Mouse (Mus musculus) hindbrain, embryonic 11.5 days (tissue): ENCODE results near the gene Uggt1. TPM values are rescaled to one million over a fixed set of nuclear protein-coding genes. Genes with fewer than 3 reads are reported as not detected.

Experiments used
- ATAC-seq: fragments of 200-750 bp; cut with Nextera tagmentation; 2 replicates; pipeline ENCODE4 v1.8.0; 2017; ENCODE audit warnings: mild to moderate bottlenecking, moderate TSS enrichment, moderate library complexity; ENCODE audit not compliant: low FRiP score
- DNase-seq: peaks from one replicate; pipeline ENCODE4 v3.0.0-alpha.2; 2015; ENCODE audit warnings: low spot score
- H3K27ac ChIP-seq: fragments of 300-500 bp; sonication (generic); 2 replicates; pipeline ENCODE4 v1.5.1; 2014; ENCODE audit warnings: mild to moderate bottlenecking, low read depth, low read length
- H3K27me3 ChIP-seq: fragments of 300-500 bp; sonication (generic); 2 replicates; pipeline ENCODE4 v1.6.1; 2014; ENCODE audit warnings: mild to moderate bottlenecking, low read length, moderate library complexity, mixed read lengths; ENCODE audit not compliant: control insufficient read depth, insufficient read depth
- H3K36me3 ChIP-seq: fragments of 300-500 bp; sonication (generic); 2 replicates; pipeline ENCODE4 v1.6.1; 2014; ENCODE audit warnings: mild to moderate bottlenecking, low read length, moderate library complexity, mixed read lengths; ENCODE audit not compliant: control insufficient read depth, insufficient read depth
- H3K4me1 ChIP-seq: fragments of 300-500 bp; sonication (generic); replicated peaks from 2 replicates; pipeline ENCODE4 v1.6.1; 2014; ENCODE audit warnings: low read length, mixed read lengths; ENCODE audit not compliant: control insufficient read depth, insufficient read depth
- H3K4me2 ChIP-seq: fragments of 300-500 bp; sonication (generic); replicated peaks from 2 replicates; pipeline ENCODE4 v1.6.1; 2014; ENCODE audit warnings: mild to moderate bottlenecking, low read depth, low read length
- H3K4me3 ChIP-seq: fragments of 300-500 bp; sonication (generic); 2 replicates; pipeline ENCODE4 v1.5.1; 2014; ENCODE audit warnings: low read depth, low read length
- H3K9ac ChIP-seq: fragments of 300-500 bp; sonication (generic); 2 replicates; pipeline ENCODE4 v1.6.1; 2014; ENCODE audit warnings: low read depth, low read length
- H3K9me3 ChIP-seq: fragments of 300-500 bp; sonication (generic); 2 replicates; pipeline ENCODE4 v1.6.1; 2016; ENCODE audit warnings: low read length; ENCODE audit not compliant: control insufficient read depth
- whole genome bisulfite sequencing: fragments of 180-500 bp; shearing (Covaris S2); extraction: QIAGEN DNeasy Blood & Tissue Kit; methylation state at CpG from one replicate; pipeline ENCODE4 v1.1.7; 2014; 5-methylcytosine and 5-hydroxymethylcytosine counted together
- polyA plus RNA-seq: library from polyadenylated mRNA; unstranded; fragments of >200 nt; fragmentation: Nextera tagmentation; extraction: Ambion mirVana; gene quantifications from 2 replicates; pipeline ENCODE4 v1.2.1, GENCODE M21; 2014

Gene Uggt1
- polyA plus RNA-seq, 1 experiment from 2014 or later: 97.6 TPM

- Histone ChIP-seq H3K4me1 (no peaks in the 10 kb centered on the region), H3K36me3 (no peaks in the 10 kb centered on the region), H3K27ac (no peak overlapping the region), H3K4me2 (no peak overlapping the region), H3K27me3 (no peaks in the 10 kb centered on the region), H3K9ac (no peak overlapping the region), H3K9me3 (no peaks in the 10 kb centered on the region), H3K4me3 (no peak overlapping the region)
- ATAC-seq (peak; percentile 68; the same call in 1 of the 2 replicates), DNase-seq (peak; percentile 86)
- WGBS: 0% methylated on average over 3 of the region's 3 CpGs
These were observed 109.9 kb downstream of the Uggt1 start for GRCm38 (mm10) chr1:36134584-36134983.

- no peaks in the 10 kb centered on the region for H3K27me3 ChIP-seq
- ATAC-seq (no peak), DNase-seq (no peak)
- 81% methylated on average over 3 of the region's 3 CpGs for WGBS
- H3K9ac ChIP-seq: no peak overlapping the region
- no peak overlapping the region for H3K27ac ChIP-seq
- no peak overlapping the region for H3K4me2 ChIP-seq
- H3K4me1 ChIP-seq: no peaks in the 10 kb centered on the region
- no peak overlapping the region for H3K4me3 ChIP-seq
- H3K9me3 ChIP-seq: no peaks in the 10 kb centered on the region
- no peaks in the 10 kb centered on the region for H3K36me3 ChIP-seq
These were observed 110.9 kb downstream of the Uggt1 start for GRCm38 (mm10) chr1:36133647-36134046.

GRCm38 (mm10) chr1:36133041-36133440, 111.5 kb downstream of the Uggt1 start:
- Histone ChIP-seq H3K27me3 (no peaks in the 10 kb centered on the region), H3K9ac (no peak overlapping the region), H3K4me1 (no peaks in the 10 kb centered on the region), H3K27ac (no peak overlapping the region), H3K4me3 (no peak overlapping the region), H3K9me3 (no peaks in the 10 kb centered on the region), H3K4me2 (no peak overlapping the region), H3K36me3 (no peaks in the 10 kb centered on the region)
- DNase-seq (no peak), ATAC-seq (no peak)
- WGBS: 83% methylated on average over 8 of the region's 8 CpGs

- Histone ChIP-seq H3K27ac (no peak overlapping the region), H3K27me3 (no peaks in the 10 kb centered on the region), H3K4me3 (no peak overlapping the region), H3K4me2 (no peak overlapping the region), H3K4me1 (no peaks in the 10 kb centered on the region), H3K9ac (no peak overlapping the region), H3K9me3 (no peaks in the 10 kb centered on the region), H3K36me3 (no peaks in the 10 kb centered on the region)
- DNase-seq (no peak), ATAC-seq (no peak)
- 69% methylated on average over 4 of the region's 4 CpGs for WGBS
These were observed 112.3 kb downstream of the Uggt1 start for GRCm38 (mm10) chr1:36132211-36132610.

- no peaks in the 10 kb centered on the region for H3K9me3 ChIP-seq
- no peak overlapping the region for H3K4me2 ChIP-seq
- no peak overlapping the region for H3K9ac ChIP-seq
- no peaks in the 10 kb centered on the region for H3K36me3 ChIP-seq
- no peaks in the 10 kb centered on the region for H3K27me3 ChIP-seq
- H3K4me3 ChIP-seq: no peak overlapping the region
- DNase-seq (no peak), ATAC-seq (no peak)
- WGBS: 80% methylated on average over 8 of the region's 8 CpGs
- H3K27ac ChIP-seq: no peak overlapping the region
- H3K4me1 ChIP-seq: no peaks in the 10 kb centered on the region
These were observed 112.8 kb downstream of the Uggt1 start for GRCm38 (mm10) chr1:36131766-36132165.

- Histone ChIP-seq H3K4me3 (no peak overlapping the region), H3K36me3 (no peaks in the 10 kb centered on the region), H3K27me3 (no peaks in the 10 kb centered on the region), H3K9ac (no peak overlapping the region), H3K27ac (no peak overlapping the region), H3K4me2 (no peak overlapping the region), H3K4me1 (no peaks in the 10 kb centered on the region), H3K9me3 (no peaks in the 10 kb centered on the region)
- ATAC-seq: no peak
- DNase-seq: no peak
- WGBS: 49% methylated on average over 4 of the region's 4 CpGs
These were observed 113.4 kb downstream of the Uggt1 start for GRCm38 (mm10) chr1:36131154-36131553.

GRCm38 (mm10) chr1:36130307-36131035, 114.0 kb downstream of the Uggt1 start:
- H3K4me3 ChIP-seq: no peak overlapping the region
- no peak overlapping the region for H3K4me2 ChIP-seq
- WGBS: 94% methylated on average over 4 of the region's 4 CpGs
- DNase-seq (no peak), ATAC-seq (no peak)
- no peak overlapping the region for H3K9ac ChIP-seq
- H3K27me3 ChIP-seq: no peaks in the 10 kb centered on the region
- no peaks in the 10 kb centered on the region for H3K36me3 ChIP-seq
- no peak overlapping the region for H3K27ac ChIP-seq
- no peaks in the 10 kb centered on the region for H3K4me1 ChIP-seq
- H3K9me3 ChIP-seq: no peaks in the 10 kb centered on the region

- no peak for ATAC-seq
- Histone ChIP-seq H3K4me3 (no peak overlapping the region), H3K4me2 (no peak overlapping the region), H3K36me3 (no peaks in the 10 kb centered on the region), H3K27me3 (no peaks in the 10 kb centered on the region), H3K9me3 (no peaks in the 10 kb centered on the region), H3K4me1 (no peaks in the 10 kb centered on the region), H3K9ac (no peak overlapping the region), H3K27ac (no peak overlapping the region)
- no peak for DNase-seq
- 95% methylated on average over 8 of the region's 8 CpGs for WGBS
These were observed 114.6 kb downstream of the Uggt1 start for GRCm38 (mm10) chr1:36129881-36130280.

- Histone ChIP-seq H3K4me3 (no peak overlapping the region), H3K36me3 (no peaks in the 10 kb centered on the region), H3K9ac (no peak overlapping the region), H3K27me3 (no peaks in the 10 kb centered on the region), H3K4me2 (no peak overlapping the region), H3K27ac (no peak overlapping the region), H3K9me3 (no peaks in the 10 kb centered on the region), H3K4me1 (no peaks in the 10 kb centered on the region)
- DNase-seq (no peak), ATAC-seq (no peak)
- 78% methylated on average over 4 of the region's 4 CpGs for WGBS
These were observed 115.4 kb downstream of the Uggt1 start for GRCm38 (mm10) chr1:36129126-36129525.
